Mouse (Mus musculus) liver (tissue): Measurements from ENCODE around the gene Lingo1.

ENCODE experiments used
- DNase-seq: peaks from one replicate; pipeline ENCODE4 v3.0.0-alpha.2; 2020; ENCODE audit warnings: mixed read lengths

The Lingo1 gene

DNA sequence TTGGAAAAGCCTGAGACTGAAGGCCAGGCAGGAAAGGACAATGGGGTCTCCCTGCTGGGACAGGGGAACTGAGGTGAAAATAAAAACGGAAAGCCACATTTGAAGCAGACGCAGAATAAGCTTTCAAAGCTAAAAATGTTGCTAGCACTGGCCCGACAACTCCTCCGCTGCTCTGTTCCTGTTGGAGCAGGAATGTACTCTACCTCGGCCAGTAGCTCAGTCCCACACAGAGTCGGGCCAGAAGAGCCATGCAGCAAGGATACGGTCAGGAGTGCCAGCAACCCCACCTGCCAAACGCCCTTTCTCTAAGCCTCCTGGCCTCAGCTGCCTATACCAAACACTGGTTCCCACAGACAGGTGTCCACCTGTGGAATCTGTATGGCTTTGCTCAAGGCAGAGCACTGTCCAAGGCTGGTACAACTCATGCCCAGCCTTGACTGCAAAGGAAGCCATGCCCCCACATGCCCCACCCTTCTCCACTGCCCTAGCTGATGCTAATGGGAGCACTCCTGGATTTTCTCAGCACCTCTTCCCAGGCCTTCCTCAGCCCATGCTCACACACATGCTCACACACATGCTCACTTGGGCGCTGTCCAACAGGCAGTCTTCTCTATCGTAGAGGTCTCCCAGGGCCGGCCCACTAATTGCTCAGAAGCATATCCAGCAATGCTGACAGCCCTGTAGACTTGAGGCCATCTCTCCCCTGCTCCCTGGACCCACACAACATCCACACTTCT lies 74.0 kb downstream of the Lingo1 start:
- no peak for DNase-seq

- DNase-seq, result no peak
These were observed 77.3 kb downstream of the Lingo1 start for GRCm38 (mm10) chr9:56718984-56719383.

GRCm38 (mm10) chr9:56716565-56716964 lies 79.7 kb downstream of the Lingo1 start:
- no peak for DNase-seq

DNA sequence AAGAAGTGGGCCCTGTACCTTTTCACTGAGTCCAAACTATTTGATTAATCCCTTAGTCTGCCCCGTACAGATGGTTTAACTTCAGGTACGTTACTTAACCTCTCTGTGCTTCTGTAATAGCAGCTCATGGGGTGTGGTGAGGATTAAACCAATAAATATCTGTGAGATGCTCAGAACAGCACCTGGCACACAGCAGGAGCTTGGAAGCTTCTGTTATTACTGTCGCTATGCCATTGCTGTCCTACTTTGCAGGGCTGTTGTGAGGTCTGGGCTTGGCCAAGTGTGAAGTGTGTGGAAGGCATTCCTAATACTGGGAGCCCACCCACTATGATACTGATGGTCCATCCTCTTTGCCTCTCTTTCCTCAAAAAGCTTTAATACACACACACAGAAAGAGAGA lies 80.2 kb downstream of the Lingo1 start:
- DNase-seq, result no peak

GRCm38 (mm10) chr9:56714391-56714790 lies 81.9 kb downstream of the Lingo1 start:
- DNase-seq, result no peak

DNA sequence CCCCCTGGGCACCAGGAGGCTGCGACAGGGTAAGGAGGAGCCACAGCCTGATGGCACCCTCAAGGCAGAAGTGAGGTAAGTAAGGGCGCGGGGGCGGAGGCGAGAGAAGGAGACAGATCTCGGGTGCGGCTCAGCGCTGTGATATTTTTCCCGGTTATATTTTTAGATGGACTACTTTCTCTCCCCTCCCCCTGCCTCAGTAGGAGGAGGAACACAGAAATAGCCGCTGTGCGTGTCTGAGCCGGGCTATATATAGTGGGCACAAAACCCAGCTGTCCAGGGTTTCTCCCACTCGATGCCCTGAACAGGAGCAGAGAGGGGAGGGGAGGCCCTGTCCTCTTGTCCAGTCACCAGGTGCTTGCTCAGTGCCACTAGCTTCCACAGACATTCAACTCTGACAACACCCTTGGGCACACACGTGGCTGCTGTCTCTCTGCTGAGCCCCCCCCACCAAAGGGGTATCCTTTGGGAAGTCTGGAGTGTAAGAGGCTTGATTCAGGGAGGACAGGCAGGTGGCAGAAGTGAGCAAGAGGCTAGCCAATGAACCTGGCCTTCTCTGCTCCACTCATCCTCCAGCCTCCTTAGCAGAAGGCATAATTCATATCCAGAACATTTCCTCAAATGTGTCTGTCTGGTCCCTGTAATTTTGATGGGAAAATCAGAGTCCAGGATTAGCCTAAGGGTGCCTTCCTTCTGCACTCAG lies 83.5 kb downstream of the Lingo1 start:
- no peak for DNase-seq

DNA sequence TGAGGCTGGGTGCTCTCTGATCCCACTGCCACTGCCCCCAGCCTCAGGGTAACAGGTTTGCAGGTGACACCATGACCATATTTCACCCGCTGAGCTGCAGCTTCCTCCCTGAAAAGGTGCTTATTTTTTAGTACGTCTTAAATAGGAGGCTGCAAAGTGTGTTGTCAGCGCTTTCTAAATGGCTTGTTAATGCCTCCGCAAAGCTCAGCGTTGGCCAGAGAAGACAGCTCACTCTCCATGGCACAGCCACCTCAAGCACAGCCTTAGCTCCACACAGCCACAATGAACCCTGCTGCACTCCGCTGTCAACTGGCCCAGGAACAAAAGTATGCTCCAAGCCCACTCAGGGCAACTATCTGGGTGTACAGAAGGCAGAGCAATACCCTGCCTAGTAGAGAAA lies 85.3 kb downstream of the Lingo1 start:
- DNase-seq, result no peak

DNA sequence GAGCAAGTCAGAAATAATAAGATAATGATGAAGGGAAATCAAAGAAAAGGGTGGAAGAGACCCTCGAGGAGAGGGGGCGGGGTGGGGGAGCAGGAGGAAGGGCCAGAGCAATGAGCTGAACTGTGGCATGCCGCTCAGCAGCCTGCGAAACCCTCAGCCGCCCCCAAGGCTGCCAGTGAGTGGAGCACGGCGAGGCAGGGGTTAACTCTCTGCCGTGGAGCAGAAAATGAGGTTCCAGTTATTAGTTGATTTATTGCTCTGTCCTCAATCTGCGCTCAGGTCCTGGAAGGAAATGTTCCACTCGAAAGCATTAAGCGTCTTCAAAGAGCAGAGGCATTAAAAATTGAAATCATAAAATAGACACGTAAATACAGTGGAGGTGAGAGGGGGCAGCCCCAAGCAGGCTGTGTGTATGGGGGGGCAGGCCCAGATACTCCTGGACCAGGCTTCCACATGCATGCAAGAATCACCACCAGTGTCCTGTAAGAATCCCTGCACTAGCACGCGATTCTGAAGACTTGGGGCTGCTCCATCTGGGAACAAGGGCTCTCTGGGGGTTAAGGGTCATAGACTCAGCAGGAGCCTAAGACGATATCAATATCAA lies 89.7 kb downstream of the Lingo1 start:
- no peak for DNase-seq

GRCm38 (mm10) chr9:56701394-56701793 lies 94.9 kb downstream of the Lingo1 start:
- no peak for DNase-seq

DNA sequence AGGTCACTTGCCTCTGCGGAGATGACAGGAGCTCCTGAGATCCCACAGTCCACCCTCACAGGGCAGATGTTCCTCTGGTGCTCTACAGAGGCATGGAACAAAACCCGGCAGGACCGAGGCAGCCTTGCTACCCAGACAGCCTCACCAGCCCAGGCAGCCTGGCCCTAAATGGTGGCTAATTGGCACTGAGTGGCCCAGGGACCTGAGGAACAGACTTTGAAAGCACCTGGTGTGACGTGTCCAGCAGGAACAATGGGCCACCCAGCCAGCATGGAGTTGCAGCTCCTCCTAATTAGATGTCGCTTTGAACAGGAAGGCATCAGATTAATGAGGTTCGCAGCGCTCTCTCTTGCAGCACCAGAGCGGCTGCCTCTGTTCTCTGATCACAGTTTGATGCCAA lies 95.4 kb downstream of the Lingo1 start:
- DNase-seq, result no peak

DNA sequence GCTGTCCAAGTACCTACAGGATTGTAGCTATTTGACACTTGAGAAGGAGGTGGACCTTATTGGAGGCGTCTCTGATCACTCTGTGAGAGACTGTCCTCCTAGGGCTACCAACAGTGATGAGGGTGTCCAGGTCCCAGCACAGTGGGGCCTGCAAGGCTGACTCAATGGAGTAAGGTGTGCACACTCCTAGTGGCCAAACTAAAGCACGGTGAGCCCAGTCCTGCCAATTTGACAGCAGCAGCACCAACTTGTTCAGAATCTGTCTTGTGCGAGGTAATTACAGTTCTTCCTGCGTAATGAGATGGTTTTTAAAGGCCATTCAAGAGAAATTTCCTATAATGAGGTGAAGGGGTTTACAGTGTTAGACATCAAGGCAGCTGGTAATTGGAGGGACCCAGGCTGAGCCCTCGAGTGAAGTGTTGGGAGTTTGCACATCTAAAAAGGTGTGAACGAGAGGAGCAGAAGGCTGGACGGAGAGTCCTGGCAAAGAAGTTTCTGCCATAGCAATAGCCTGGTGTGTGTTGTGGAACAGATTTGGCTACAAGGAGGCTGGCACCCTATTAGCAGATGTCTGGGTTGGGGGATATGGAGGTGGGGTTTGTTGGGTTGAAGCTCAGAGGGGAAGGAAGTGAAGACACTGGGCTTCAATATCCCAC lies 97.4 kb downstream of the Lingo1 start:
- DNase-seq, result no peak

DNA sequence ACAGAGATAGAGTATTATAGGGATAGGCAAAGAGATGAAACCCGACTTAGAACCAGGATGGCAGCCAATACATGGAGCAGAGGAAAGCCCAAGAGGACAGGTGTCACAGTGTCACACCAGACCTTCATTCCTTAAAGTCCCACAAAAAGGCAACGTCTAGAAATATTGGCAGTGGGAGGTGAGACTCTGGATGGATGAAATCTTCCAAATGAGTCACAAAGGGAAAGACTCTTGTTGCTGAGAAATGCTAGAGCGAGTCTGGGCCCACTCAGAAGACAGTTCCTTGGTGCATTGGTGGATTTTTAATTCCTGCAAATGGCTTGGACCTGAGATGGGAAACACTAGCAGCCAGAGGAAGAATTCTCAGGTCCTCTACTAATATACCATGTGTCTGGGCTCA lies 102.2 kb downstream of the Lingo1 start:
- no peak for DNase-seq

DNA sequence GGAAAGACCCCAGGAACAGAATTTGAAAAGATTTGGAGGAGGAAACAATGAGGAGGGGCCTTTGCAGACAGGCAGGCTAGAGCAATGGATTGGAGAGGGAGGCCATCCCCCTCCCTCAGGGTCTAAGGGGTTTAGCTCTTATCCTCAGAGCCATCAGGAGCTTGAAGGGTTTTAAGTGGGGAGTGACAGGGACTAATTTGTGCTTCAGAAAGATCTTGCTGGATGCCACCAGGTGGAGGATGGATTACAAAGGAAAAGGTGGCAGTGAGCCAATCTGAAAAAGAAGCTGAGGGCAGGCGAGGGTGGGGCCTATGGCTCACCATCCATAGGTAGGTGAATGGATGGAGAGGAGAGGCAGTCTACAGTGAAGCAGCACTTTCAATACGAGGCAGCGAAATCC lies 105.0 kb downstream of the Lingo1 start:
- DNase-seq, result no peak

- no peak for DNase-seq
These were observed 105.6 kb downstream of the Lingo1 start for GRCm38 (mm10) chr9:56690679-56691078.

- no peak for DNase-seq
These were observed 108.8 kb downstream of the Lingo1 start for GRCm38 (mm10) chr9:56687490-56687889.

DNA sequence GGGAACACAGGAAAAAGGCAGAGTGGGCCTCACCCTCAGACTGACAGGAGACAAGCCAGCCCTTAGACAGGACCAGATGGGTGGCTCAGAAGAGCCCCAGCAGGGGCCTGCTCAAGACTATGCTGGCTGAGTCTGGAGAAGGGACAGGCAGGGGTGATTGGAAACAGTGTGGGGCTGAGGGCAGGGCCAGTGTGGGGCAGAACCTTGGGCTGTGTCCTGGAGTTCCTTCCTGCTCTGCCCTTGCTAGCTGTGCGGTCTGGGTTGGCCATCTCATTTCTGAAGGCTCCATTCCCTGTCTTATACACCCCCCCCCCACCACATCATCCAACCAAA lies 109.2 kb downstream of the Lingo1 start:
- DNase-seq, result no peak

GRCm38 (mm10) chr9:56686339-56687144 lies 109.7 kb downstream of the Lingo1 start:
- peak; percentile 28 for DNase-seq

DNA sequence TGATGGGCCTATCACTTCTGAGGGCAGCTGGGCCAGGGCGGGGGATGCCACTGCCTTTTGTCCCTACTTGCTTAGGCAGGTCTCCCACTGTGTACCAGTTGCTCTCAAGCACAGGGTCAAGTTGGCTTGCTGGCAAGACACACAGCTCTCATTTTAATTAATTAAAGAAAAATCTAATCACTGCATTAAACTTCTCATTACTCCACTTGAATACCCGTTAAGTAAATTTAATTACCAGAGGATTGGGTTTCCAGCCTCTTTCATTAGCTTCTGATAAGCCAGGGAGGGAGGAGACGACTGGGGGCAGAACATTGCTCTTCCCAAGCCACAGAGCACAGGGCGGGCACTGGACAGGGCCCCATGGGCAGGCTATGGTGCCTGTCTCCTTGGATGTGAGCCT lies 113.4 kb downstream of the Lingo1 start:
- no peak for DNase-seq

- DNase-seq, result no peak
These were observed 114.3 kb downstream of the Lingo1 start for GRCm38 (mm10) chr9:56681950-56682349.

- DNase-seq, result no peak
These were observed 117.2 kb downstream of the Lingo1 start for GRCm38 (mm10) chr9:56678929-56679681.

DNA sequence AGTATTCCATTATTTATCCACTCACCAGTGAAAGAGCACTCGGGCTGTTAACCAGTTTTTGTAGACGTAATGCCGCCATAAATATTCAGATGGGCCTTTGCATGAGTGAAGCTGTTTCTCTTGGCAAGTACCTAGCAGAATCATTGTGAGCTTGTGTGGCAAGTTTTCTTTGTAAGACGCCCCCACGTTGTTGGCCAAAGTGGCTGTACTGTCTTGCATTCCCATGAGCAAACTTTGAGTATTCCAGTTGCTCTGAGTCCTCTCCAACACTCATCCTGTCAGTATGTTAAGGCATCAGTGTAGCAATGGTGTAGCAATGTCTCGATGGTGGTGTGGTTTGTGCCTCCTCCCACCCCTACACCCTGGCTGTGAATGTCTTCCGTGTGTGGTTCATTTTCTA lies 120.6 kb downstream of the Lingo1 start:
- no peak for DNase-seq

DNA sequence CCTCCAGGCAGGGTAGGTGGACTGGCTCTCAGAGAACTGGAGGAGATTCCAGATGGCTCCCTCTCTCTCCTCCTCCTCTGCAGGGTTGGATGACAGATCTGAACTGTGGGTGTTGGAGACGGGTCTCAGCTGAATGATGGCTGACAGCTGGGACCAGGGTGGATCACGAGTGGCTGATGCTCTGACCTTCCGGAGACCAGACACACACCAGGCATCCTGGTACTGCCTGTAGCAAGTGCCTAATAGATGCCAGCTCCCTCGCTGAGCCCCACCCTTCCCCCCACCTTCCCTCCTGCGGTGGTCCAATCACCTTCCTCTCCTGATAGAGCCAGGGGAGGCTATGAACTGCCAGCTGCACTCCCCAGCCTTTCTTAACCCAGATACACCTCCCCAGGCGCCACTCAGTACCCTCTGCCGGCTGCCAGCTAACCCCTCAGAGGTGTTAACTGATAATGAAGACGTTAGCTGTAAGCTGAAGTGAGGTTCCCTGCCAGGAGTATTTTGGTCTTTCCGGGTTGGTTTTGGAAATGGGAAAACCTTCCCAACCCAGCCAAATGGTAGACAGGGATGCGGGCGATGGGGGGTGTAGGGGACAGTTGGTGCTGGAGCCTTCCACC lies 126.6 kb downstream of the Lingo1 start:
- DNase-seq, result no peak
